Mouse (Mus musculus) frontal cortex, postnatal 10 days (tissue): Measurements from ENCODE around the gene Hoxa4.

ENCODE experiments used
- DNase-seq, 2 experiments: peaks; one replicate each; pipeline ENCODE4 v3.0.0; 2022; ENCODE audit warnings: low spot score in 2 of 2, mixed read lengths in 1 of 2

The Hoxa4 gene

GRCm38 (mm10) chr6:52190906-52191810 is at the start of gene Hoxa4:
Gene Hoxa4 (minus strand): TSS chr6:52191753.
- no peak for DNase-seq

DNA sequence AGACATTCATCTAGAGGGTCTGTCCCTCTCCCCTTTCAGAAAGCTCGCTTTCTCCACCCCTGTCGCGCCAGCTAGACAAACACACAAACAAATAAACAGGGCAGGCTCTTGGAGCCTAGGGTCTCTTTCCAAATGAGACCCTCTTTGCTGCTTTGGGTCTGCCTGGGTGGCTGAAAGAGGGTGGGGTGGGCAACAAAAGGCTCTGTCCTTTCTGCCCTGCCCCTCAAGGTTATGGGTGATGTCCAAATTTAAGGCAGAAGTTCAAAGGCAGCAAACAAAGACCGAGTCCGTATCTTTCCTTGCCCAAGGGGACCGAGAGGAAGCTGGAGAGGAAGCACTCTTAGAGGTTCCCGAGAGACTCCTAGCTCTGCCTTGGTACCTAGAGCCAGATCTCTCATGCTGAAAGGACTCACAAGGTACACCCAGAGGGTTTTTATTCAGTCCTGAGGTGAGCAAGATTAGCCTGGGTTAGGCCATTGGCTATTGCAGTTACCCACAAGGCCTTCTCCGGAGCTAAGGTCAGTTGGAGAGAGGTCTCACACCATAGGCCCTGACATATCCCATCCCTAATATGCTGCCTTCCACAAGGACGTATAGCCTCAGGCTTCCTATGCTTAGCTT is 49.6 kb upstream of the Hoxa4 start:
- no peak for DNase-seq

- DNase-seq, result no peak
Measured at GRCm38 (mm10) chr6:52240389-52241000, 48.9 kb upstream of the Hoxa4 start, which contains the start of gene Hoxa10. Gene Hoxa10 (minus strand): TSS chr6:52240854.

GRCm38 (mm10) chr6:52239625-52240388 is 48.3 kb upstream of the Hoxa4 start:
- DNase-seq, result no peak

GRCm38 (mm10) chr6:52238976-52239375 is 47.4 kb upstream of the Hoxa4 start:
- no peak for DNase-seq

DNA sequence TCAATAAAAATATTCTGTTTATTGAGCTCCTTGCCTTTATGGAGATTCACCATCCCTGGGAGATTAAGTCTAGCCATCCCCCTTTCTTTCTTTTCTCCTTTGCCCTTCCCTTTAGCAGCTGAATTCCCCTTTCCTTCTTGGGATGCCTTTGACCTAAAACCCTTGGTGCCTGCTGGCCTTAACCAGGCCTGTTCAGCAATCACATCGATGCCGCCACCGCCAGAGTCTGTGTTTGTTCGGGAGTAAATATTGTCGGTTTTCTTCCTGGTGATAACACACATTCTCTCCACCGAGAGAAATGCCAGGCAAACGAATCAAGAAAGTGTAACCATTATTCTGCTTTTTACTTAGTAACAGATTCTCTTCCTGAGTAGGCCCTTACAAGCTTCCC is 46.6 kb upstream of the Hoxa4 start:
- DNase-seq, result no peak

GRCm38 (mm10) chr6:52237346-52238154 is 46.0 kb upstream of the Hoxa4 start:
- DNase-seq, result no peak

- no peak for DNase-seq
Measured at GRCm38 (mm10) chr6:52236806-52237205, 45.3 kb upstream of the Hoxa4 start.

DNA sequence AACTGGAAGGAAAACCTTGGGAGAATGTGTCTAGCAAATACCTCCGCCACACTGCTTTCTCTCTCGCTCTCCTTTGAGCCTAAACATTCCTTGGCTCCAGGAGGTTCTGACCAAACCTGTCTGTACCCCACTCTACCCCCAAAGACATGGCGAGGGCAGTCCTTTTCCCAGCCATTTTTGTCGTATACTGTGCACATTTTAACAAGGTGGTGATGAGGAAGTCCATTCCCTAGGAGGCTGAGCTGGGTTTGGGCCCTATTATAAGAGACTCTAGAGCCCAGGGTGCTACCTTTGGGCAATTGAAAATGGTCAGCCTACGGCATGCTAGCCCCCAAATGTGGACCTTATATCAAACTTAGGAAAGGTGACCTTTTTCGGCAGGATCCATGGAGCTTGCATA is 44.3 kb upstream of the Hoxa4 start:
- no peak for DNase-seq

DNA sequence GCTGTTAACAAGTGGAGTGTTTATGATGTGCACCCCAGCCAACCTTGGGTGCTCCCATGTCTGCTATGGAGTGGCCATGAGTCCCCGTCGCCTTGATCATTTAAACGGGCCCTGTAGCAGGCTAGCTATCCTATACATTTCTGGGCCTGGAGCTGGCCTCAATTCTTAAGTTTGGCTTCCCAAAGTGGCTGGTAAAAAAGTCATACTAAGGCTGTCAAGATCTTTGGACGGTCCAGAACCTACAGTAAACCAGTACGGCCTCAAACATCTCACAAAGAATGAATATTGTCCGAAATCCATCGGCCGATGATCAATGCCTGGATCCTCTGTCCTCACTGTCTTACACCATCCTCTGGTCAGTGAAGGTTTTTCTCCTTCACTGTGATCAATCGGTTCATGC is 43.7 kb upstream of the Hoxa4 start:
- no peak for DNase-seq

DNA sequence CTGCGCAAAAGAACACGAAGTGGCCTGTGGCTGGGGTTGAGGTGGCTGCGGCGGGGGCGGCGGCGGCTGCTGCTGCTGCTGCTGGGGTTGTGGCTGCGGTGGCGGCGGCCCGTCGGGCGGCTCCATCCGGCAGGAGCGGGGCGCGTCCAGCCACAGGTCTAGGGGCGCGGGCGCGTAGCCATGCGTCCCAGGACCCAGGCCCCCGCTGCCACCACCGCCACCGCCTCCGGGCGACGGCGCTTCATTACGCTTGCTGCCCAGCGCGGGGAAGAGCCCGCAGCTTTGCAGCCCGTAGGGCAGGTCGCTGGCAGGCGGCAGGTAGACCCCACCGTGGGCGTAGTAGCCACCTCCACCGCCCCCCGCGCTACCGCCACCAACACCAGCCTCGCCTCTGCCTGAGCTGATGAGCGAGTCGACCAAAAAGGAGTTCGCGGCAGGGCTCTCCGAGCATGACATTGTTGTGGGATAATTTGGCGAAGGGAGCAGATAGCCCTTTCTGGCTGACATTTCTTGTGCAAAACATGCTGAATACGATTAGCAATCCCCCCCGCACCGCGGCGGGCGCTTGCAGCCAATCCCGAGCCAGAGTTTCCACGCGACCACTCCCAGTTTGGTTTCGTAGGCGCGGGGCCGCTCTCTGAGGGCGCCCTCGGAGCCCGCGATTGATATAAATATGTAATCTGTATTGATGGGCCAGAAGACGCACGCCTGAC is 43.0 kb upstream of the Hoxa4 start:
- no peak for DNase-seq

GRCm38 (mm10) chr6:52233546-52234427 is 42.2 kb upstream of the Hoxa4 start:
- no peak for DNase-seq

GRCm38 (mm10) chr6:52232984-52233545 is 41.5 kb upstream of the Hoxa4 start:
- no peak for DNase-seq

GRCm38 (mm10) chr6:52232568-52232965 is 41.0 kb upstream of the Hoxa4 start:
- DNase-seq, result no peak

DNA sequence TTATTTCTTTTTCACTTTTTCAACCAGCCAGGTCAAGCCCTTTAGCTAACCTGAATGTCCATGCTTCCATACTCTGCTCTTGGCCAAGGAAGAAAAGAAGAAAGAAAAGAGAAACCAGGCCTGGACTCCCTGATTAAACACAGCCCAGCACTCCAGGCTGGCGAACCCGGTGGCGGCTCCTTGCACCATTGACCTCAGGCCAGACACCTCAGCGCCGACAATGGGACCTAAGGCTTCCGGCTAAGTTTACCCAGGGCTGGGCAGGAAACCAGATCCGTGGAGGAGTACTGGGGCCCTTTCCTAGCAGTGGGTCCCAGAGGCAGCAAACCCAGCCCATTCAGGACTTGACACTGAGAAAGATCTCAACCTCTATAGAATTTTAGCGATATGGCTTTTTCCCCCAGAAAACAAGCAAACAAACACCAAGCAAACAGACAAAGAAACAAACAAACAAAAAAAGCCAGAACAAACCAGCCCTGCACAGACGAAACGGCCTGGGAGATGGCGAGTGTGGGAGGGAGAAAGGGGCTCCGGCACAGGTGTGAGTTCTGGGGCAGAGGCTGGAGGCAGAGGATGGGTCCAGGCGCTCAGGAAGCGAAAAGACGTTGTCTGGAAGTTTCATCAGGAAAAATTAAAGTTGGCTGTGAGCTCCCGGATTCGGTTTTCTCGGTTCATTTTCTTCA is 40.5 kb upstream of the Hoxa4 start:
- DNase-seq, result no peak

- DNase-seq, result no peak
Measured at GRCm38 (mm10) chr6:52230516-52231165, 39.1 kb upstream of the Hoxa4 start, which contains the start of gene Hoxa9. Gene Hoxa9 (minus strand): TSS chr6:52231089.

- no peak for DNase-seq
Measured at GRCm38 (mm10) chr6:52229558-52230416, 38.2 kb upstream of the Hoxa4 start.
